Mouse (Mus musculus) monocyte, adult 5-6 weeks (primary cell): ENCODE measurements around the gene Dusp3. TPM values are rescaled to one million over a fixed set of nuclear protein-coding genes. Genes with fewer than 3 reads are reported as not detected.

Source experiments
- total RNA-seq: library from RNA; stranded (forward); fragments of 200-1000, 200-491, 200-594 nt; gene quantifications from 3 replicates; pipeline ENCODE4 v1.2.3, GENCODE M21; 2017

The Dusp3 gene
- total RNA-seq, 1 experiment from 2014 or later, result 35.3 TPM

Other genes starting within 250 kb of the Dusp3 start
- gene Etv4, start 201.6 kb downstream of the Dusp3 start, total RNA-seq, result not detected in 3 replicates
- not detected in 3 replicates for gene Meox1, start 92.6 kb downstream of the Dusp3 start, total RNA-seq
- not detected in 3 replicates for gene Sost, start 20.0 kb downstream of the Dusp3 start, total RNA-seq
- 2.4 TPM in 1 of 3 replicates, not detected in the others for gene Cfap97d1, start 2.7 kb downstream of the Dusp3 start, total RNA-seq
- gene Mpp3, start 41.4 kb upstream of the Dusp3 start, total RNA-seq, result not detected in 3 replicates
- 2.0 to 8.0 TPM (median 3.3 TPM) in 3 replicates for gene Cd300lg, start 54.5 kb upstream of the Dusp3 start, total RNA-seq
- gene Mpp2, start 101.5 kb upstream of the Dusp3 start, total RNA-seq, result not detected in 3 replicates
- not detected in 3 replicates for gene Ppy, start 114.3 kb upstream of the Dusp3 start, total RNA-seq
- gene Pyy, start 120.8 kb upstream of the Dusp3 start, total RNA-seq, result not detected in 3 replicates
- not detected in 3 replicates for gene Nags, start 158.5 kb upstream of the Dusp3 start, total RNA-seq
- 3.1 to 9.5 TPM (median 5.5 TPM) in 3 replicates for gene Tmem101, start 169.4 kb upstream of the Dusp3 start, total RNA-seq
- 26.7 to 93.0 TPM (median 26.9 TPM) in 3 replicates for gene Lsm12, start 198.3 kb upstream of the Dusp3 start, total RNA-seq
- gene G6pc3, start 202.6 kb upstream of the Dusp3 start, total RNA-seq, result 6.1 to 10.7 TPM (median 9.1 TPM) in 3 replicates
- gene Hdac5, start 243.2 kb upstream of the Dusp3 start, total RNA-seq, result 46.5 to 54.0 TPM (median 51.7 TPM) in 3 replicates